Mouse (Mus musculus): Measurements from ENCODE around the gene Parp1. TPM values are rescaled to one million over a fixed set of nuclear protein-coding genes. Genes with fewer than 3 reads are reported as not detected.
"Not testable (repeated sequence)": the region's sequence is repeated elsewhere in the genome, so short reads cannot be mapped to it uniquely, and the experiment has no call there.

The Parp1 gene
- polyA plus RNA-seq, 1 experiment from 2014 or later = 115 TPM

- H3K27me3 ChIP-seq (replicated peaks) = no peaks in the 10 kb centered on the region
- peak overlapping the region; percentile 23; the same call in 1 of the 2 replicates for H3K9ac ChIP-seq
- H3K27ac ChIP-seq = peak overlapping the region; percentile 52; the same call in 1 of the 2 replicates
- no peak for ATAC-seq
- peak overlapping the region; percentile 98 for H3K4me2 ChIP-seq
- H3K4me1 ChIP-seq = peaks cover 42% of the 10 kb centered on the region
- H3K9me3 ChIP-seq (replicated peaks) = no peaks in the 10 kb centered on the region
- H3K36me3 ChIP-seq = peaks cover 19% of the 10 kb centered on the region
- 37% methylated on average over 7 of the region's 7 CpGs for WGBS (ENCODE audit: insufficient replicate concordance)
- H3K4me3 ChIP-seq = peak overlapping the region; percentile 81
Observed at GRCm38 (mm10) chr1:180568248-180568647, 476 bp upstream of the Parp1 start.

- peaks cover 42% of the 10 kb centered on the region for H3K4me1 ChIP-seq
- peak overlapping the region; percentile 81 for H3K4me3 ChIP-seq
- no peaks in the 10 kb centered on the region for H3K9me3 ChIP-seq (replicated peaks)
- H3K27me3 ChIP-seq (replicated peaks) = no peaks in the 10 kb centered on the region
- peak overlapping the region; percentile 98 for H3K4me2 ChIP-seq
- H3K9ac ChIP-seq = peak overlapping the region; percentile 78
- no peak; the same call in 1 of the 2 replicates for ATAC-seq
- peak overlapping the region; percentile 84 for H3K27ac ChIP-seq
- peaks cover 31% of the 10 kb centered on the region for H3K36me3 ChIP-seq
- 1% methylated on average over 17 of the region's 17 CpGs for WGBS (ENCODE audit: insufficient replicate concordance)
Observed at GRCm38 (mm10) chr1:180569453-180569852, 729 bp downstream of the Parp1 start.

DNA sequence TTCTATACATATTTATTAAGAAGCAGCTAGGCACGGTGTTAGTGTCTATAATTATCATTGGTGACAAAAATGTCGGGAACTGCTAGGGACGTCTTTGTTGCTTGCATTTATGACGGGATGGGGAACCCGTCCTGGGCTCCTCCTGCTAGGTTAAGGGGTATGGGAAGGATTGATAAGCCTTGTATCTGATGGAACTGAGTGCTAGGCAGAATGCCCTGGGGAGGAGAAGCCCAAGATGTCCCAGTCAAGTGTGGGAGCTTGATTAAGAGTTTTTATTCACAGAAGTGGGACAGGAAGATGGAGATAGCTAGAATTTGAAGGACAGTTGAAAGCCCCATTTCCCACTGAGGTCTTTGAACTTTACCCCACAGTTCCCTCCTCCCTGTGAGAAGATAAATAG is 1.5 kb downstream of the Parp1 start:
- Histone ChIP-seq H3K4me1 (peaks cover 42% of the 10 kb centered on the region), H3K27ac (peak overlapping the region; percentile 84), H3K9ac (peak overlapping the region; percentile 78), H3K4me2 (peak overlapping the region; percentile 98), H3K27me3 (replicated peaks) (no peaks in the 10 kb centered on the region), H3K36me3 (peaks cover 39% of the 10 kb centered on the region), H3K4me3 (peak overlapping the region; percentile 81), H3K9me3 (replicated peaks) (no peaks in the 10 kb centered on the region)
- 4% methylated on average over 5 of the region's 5 CpGs for WGBS (ENCODE audit: insufficient replicate concordance)
- peak; percentile 75 for ATAC-seq

GRCm38 (mm10) chr1:180571018-180571589 is 2.4 kb downstream of the Parp1 start:
- H3K36me3 ChIP-seq = peaks cover 47% of the 10 kb centered on the region
- 75% methylated on average over 8 of the region's 8 CpGs for WGBS (ENCODE audit: insufficient replicate concordance)
- no peaks in the 10 kb centered on the region for H3K9me3 ChIP-seq (replicated peaks)
- H3K4me2 ChIP-seq = peak overlapping the region; percentile 98
- H3K4me3 ChIP-seq = peak overlapping the region; percentile 81; the same call in 1 of the 2 replicates
- H3K9ac ChIP-seq = 0 out of 2 replicates have a peak overlapping the region, but pooled peaks have one; percentile 44
- peak overlapping the region; percentile 84 for H3K27ac ChIP-seq
- H3K27me3 ChIP-seq (replicated peaks) = no peaks in the 10 kb centered on the region
- peaks cover 42% of the 10 kb centered on the region for H3K4me1 ChIP-seq
- ATAC-seq = no peak

DNA sequence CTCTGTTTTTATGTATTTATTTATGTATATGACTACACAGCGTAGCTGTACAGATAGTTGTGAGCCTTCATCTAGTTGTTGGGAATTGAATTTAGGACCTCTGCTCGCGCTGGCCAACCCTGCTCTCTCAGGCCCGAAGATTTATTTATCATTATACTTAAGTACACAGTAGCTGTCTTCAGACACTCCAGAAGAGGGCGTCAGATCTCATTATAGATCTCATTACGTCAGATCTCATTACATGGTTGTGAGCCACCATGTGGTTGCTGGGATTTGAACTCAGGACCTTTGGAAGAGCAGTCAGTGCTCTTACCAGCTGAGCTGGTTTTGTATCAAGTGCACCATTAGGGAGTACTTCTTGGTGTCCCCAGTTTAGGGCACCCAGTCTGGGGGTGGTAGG is 3.0 kb downstream of the Parp1 start:
- not testable (repeated sequence) for H3K27me3 ChIP-seq (replicated peaks); H3K4me3 ChIP-seq; ATAC-seq; H3K9me3 ChIP-seq (replicated peaks); H3K9ac ChIP-seq; H3K27ac ChIP-seq
- WGBS (ENCODE audit: insufficient replicate concordance) = 73% methylated on average over 6 of the region's 6 CpGs
- Histone ChIP-seq H3K4me1 (peaks cover 42% of the 10 kb centered on the region), H3K36me3 (peaks cover 53% of the 10 kb centered on the region), H3K4me2 (peak overlapping the region; percentile 98)

- no peak overlapping the region for H3K9ac ChIP-seq
- WGBS (ENCODE audit: insufficient replicate concordance) = 81% methylated on average over 9 of the region's 9 CpGs
- no peaks in the 10 kb centered on the region for H3K27me3 ChIP-seq (replicated peaks)
- H3K4me1 ChIP-seq = peaks cover 42% of the 10 kb centered on the region
- no peaks in the 10 kb centered on the region for H3K9me3 ChIP-seq (replicated peaks)
- no peak overlapping the region for H3K27ac ChIP-seq
- peaks cover 57% of the 10 kb centered on the region for H3K36me3 ChIP-seq
- no peak overlapping the region for H3K4me2 ChIP-seq
- no peak overlapping the region for H3K4me3 ChIP-seq
- ATAC-seq = no peak
Observed at GRCm38 (mm10) chr1:180572154-180572553, 3.4 kb downstream of the Parp1 start.

DNA sequence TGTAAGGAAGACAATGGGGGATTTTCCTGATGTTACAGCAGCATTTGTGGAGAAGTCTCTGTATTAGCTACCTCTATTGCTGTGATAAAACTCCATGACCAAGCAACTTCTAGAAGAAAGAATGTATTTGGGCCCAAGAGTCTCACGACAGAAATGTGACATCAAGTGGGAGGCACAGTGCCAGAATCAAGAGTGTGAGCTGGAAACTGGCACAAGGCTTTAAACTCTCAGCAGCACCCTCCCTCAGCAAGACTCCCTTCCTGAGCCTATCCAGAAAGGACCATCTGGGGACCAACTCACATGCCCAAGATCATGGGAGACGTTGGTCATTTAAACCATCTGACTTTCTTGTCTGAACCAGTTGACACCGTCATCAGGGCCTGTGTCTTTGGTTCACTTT is 7.8 kb downstream of the Parp1 start:
- WGBS (ENCODE audit: insufficient replicate concordance) = 75% methylated on average over 3 of the region's 3 CpGs
- Histone ChIP-seq H3K9ac (no peak overlapping the region), H3K36me3 (peaks cover 98% of the 10 kb centered on the region)

GRCm38 (mm10) chr1:180577837-180578236 is 9.1 kb downstream of the Parp1 start:
- no peak overlapping the region for H3K27ac ChIP-seq
- 67% methylated on average over 4 of the region's 4 CpGs for WGBS (ENCODE audit: insufficient replicate concordance)
- peaks cover 99% of the 10 kb centered on the region for H3K36me3 ChIP-seq
- H3K27me3 ChIP-seq (replicated peaks) = no peaks in the 10 kb centered on the region
- no peaks in the 10 kb centered on the region for H3K9me3 ChIP-seq (replicated peaks)
- no peak overlapping the region for H3K4me3 ChIP-seq
- no peak overlapping the region for H3K4me2 ChIP-seq
- ATAC-seq = no peak
- no peak overlapping the region for H3K9ac ChIP-seq
- H3K4me1 ChIP-seq = 0 out of 2 replicates have a peak, but pooled peaks cover 2% of the 10 kb centered on the region

More for the DNA sequence above, 7.8 kb downstream of the Parp1 start:
- peaks cover 15% of the 10 kb centered on the region for H3K4me1 ChIP-seq
- H3K4me2 ChIP-seq = no peak overlapping the region
- no peak overlapping the region for H3K27ac ChIP-seq
- no peak overlapping the region for H3K4me3 ChIP-seq
- H3K27me3 ChIP-seq (replicated peaks) = no peaks in the 10 kb centered on the region
- H3K9me3 ChIP-seq (replicated peaks) = no peaks in the 10 kb centered on the region
- ATAC-seq = no peak

DNA sequence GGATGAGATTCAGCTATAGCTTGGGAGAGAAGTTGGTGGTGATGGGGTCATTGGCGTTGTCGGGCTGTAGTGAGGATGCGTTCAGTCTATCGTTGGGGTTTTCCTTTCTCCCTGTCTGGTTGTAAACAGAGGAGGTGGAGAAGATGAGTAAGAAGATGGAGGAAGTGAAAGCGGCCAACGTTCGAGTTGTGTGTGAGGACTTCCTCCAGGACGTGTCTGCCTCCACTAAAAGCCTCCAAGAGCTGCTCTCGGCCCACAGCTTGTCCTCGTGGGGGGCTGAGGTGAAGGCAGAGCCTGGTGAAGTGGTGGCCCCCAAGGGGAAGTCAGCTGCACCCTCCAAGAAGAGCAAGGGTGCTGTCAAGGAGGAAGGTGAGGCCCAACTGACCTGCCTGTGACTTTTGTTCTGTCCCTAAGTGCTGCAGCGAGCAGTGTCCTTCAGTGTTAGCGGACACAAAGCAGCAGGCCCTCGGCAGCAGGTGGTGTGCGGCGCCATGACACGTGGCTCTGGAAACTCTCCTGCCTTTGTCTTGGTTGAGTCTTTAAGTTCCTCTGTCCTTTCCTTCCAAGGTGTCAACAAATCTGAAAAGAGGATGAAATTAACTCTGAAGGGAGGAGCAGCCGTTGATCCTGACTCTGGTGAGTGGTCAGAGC is 19.2 kb downstream of the Parp1 start:
- 81% methylated on average over 17 of the region's 17 CpGs for WGBS (ENCODE audit: insufficient replicate concordance)
- no peak overlapping the region for H3K4me2 ChIP-seq
- no peaks in the 10 kb centered on the region for H3K27me3 ChIP-seq (replicated peaks)
- peaks cover 99% of the 10 kb centered on the region for H3K36me3 ChIP-seq
- H3K4me3 ChIP-seq = no peak overlapping the region
- no peaks in the 10 kb centered on the region for H3K4me1 ChIP-seq
- ATAC-seq = no peak
- no peak overlapping the region for H3K27ac ChIP-seq
- no peaks in the 10 kb centered on the region for H3K9me3 ChIP-seq (replicated peaks)
- no peak overlapping the region for H3K9ac ChIP-seq

DNA sequence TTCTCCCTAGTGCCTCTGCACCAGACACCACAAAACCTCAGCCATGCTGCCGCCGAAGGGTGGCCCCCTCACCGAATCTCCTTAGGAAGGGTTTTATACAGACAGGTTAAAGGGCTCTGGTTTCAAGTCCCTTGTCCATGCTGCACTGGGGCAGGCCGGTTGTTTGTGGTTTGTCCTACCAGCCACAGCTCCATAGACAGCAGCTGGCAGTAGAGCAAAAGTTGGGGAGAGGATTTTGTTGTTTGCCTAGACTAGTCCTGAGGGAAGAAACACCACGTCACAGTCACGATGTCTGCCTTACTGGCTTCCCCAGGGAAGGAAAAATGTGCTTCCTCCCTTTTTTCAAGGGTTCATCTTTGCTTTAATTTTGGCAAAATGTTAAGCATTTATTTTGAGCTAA is 31.9 kb downstream of the Parp1 start:
- 76% methylated on average over 6 of the region's 6 CpGs for WGBS (ENCODE audit: insufficient replicate concordance)
- H3K9me3 ChIP-seq (replicated peaks) = no peaks in the 10 kb centered on the region
- ATAC-seq = no peak
- no peak overlapping the region for H3K27ac ChIP-seq
- no peaks in the 10 kb centered on the region for H3K27me3 ChIP-seq (replicated peaks)
- peaks cover 83% of the 10 kb centered on the region for H3K36me3 ChIP-seq
- H3K4me1 ChIP-seq = no peaks in the 10 kb centered on the region
- H3K9ac ChIP-seq = no peak overlapping the region
- no peak overlapping the region for H3K4me2 ChIP-seq
- H3K4me3 ChIP-seq = no peak overlapping the region

DNA sequence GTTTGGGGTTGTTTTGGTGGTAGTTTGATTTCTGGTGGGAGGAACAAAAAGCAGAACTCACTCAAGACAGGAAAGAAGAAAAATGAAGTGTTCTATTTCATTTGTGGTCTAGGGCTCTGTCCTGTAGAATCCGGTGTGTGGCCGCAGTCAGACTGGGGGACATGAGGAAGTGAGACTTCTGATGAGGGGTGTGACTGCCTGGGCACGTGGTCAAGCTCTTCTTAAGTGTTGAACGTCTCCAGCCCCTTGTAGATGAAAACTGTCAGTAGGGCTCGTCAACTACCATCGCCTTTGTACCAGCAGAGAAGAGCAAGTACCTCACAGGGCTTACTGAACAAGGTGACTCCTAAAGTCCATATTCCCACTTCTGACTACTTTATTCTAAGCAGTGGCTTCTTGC is 33.1 kb downstream of the Parp1 start:
- Histone ChIP-seq H3K27ac (no peak overlapping the region), H3K9ac (no peak overlapping the region), H3K4me1 (no peaks in the 10 kb centered on the region), H3K4me3 (no peak overlapping the region), H3K27me3 (replicated peaks) (no peaks in the 10 kb centered on the region), H3K36me3 (peaks cover 71% of the 10 kb centered on the region), H3K9me3 (replicated peaks) (no peaks in the 10 kb centered on the region), H3K4me2 (no peak overlapping the region)
- WGBS (ENCODE audit: insufficient replicate concordance) = 46% methylated on average over 6 of the region's 6 CpGs
- ATAC-seq = no peak

GRCm38 (mm10) chr1:180604579-180604978 is 35.9 kb downstream of the Parp1 start:
- peaks cover 43% of the 10 kb centered on the region for H3K36me3 ChIP-seq
- H3K27me3 ChIP-seq (replicated peaks) = no peaks in the 10 kb centered on the region
- no peak for ATAC-seq
- no peak overlapping the region for H3K27ac ChIP-seq
- no peaks in the 10 kb centered on the region for H3K9me3 ChIP-seq (replicated peaks)
- no peak overlapping the region for H3K4me2 ChIP-seq
- WGBS (ENCODE audit: insufficient replicate concordance) = 63% methylated on average over 4 of the region's 4 CpGs
- H3K4me1 ChIP-seq = no peaks in the 10 kb centered on the region
- no peak overlapping the region for H3K9ac ChIP-seq
- H3K4me3 ChIP-seq = no peak overlapping the region

Measured in liver, embryonic 12.5 days (tissue).